Mouse (Mus musculus) hindlimb bud, embryonic 11.5 days (tissue): ENCODE measurements at regions not wholly inside any gene's neighbourhood (a gene's known extent, or its start where the extent isn't known, plus 50 kb on each side); places are given as distances from the start of the nearest gene placed in this dataset.
A peak's percentile ranks its signal among the peaks of the same experiment; 100 is the strongest.

Experiments used
- DNase-seq: peaks from one replicate; pipeline ENCODE4 v3.0.0-alpha.2; 2012; ENCODE audit warnings: low read depth, low spot score; ENCODE audit errors: extremely low spot score

DNA sequence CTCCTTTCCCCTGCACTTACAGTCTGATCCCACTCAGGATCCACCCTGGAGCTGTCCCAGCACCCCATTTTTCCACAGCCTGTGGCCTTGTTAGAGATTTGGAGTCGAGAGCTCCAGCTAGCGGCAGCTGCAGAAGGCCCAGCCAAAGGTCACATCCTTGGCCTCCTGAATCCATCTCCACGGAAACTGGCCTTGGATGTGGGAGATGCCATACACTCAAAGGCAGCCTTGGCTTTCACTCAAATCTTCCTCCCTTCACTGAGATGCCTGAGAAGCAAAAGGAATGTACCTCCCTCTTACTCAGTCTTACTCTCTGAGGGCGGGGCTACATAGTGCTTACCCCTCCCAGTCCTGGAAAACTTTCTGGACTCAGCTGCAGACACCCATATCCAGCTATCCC lies 56.2 kb upstream of the Ky start:
- no peak for DNase-seq

DNA sequence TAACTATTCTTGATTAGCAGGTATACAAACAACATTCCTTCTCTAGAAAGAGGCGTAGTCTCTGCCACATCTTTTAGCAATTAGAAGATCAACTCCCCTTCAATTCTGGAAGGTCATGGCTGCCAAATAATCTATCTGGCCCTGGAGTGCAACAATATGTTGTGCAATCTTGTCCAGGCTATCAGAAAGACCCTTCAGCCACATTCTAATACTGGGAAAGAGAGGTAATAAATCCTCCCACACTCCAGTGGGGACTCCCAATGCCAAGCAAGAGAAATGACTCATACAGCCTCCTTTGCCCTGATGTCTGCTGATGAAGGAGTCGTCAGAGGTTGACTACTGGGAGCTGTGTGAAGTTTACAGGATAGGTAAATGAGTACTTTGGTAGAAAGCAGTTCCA lies 59.5 kb upstream of the Ky start:
- DNase-seq, result no peak

DNA sequence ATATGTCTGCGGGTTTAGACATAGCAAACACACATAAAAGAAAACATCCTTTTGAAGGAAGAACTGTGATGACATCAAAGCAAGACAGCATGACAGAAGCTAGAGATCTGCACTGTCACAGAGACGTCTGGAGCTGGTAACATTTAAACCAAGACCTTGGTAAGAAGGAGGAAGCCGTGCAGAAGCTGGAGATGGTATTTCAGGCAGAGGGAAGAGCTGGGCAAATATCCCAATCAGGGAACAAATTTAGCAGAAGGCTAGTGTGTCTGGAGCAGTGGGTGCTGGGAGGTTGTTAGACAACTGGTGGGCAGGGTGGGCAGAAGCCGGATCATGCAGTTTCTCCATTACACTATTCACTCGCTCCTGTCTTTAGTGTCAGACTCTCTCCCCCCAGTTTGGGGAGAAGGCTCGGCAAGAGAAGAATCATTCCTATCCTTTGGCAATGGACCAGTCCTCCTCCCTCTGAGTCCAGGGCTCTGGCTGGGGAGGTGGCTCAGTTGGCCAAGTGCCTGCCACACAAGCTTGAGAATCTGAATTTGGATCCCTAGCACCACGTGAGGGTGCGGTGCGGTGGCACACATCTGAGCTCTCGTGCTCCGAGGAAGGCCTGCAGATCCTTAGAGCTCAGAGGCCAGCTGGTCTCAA lies 63.2 kb upstream of the Ky start:
- no peak for DNase-seq

DNA sequence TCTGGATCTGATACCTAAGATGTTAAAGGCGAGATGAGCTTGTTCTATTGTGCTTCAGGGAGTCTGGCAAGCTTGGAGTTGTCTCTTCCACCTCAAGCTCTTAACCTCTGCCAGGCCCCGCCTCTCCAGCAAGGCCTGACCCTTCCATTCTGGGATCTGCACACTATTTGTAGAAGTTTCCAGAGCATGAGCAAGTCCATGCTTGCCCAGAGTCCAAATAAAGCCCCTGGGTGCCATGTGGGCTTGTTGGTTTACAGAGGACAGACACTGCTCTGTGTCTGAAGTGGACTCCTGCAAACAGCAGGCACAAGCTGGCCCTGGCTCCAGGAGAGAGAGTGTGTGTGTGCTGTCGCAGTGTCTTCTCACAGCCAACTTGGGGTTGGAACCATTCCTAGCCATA lies 67.9 kb upstream of the Ky start:
- DNase-seq, result no peak

DNA sequence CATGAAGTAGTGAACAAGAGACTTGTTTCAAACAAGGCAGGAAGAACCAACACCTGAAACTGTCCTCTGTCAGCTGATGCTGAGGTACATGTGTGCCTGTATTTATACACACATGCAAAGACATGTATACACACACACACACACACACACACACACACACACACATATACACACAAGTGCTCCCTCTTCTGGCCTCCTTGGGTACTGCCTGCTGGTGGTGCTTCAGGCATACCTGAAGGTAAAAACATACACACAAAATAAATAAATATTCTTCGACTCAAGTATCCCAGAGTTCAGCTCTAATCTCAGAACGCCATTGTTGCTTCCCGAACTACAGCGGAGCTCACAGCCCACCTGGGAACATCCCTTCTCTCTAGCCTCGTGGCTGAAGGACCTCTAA lies 69.2 kb upstream of the Ky start:
- no peak for DNase-seq

DNA sequence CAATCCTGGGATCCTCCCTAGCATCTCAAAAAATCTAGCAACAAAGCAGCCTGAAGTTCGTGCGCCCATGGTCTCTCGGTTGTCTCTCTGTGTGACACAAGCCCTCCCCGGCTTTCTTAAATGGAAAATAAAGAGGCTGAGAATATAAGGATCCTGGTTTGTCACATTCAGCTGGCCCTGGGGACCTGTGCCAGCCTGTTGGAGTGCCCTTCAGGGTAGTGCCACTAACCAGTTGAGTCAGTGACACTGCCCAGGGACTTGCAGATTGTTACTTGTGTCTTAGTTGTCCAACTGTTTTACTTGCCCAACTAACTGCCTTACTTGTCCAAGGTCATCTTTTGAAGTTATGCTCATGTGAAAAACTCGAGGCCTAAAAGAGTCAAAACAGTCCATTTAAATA lies 73.5 kb upstream of the Ephb1 start:
- DNase-seq, result no peak

DNA sequence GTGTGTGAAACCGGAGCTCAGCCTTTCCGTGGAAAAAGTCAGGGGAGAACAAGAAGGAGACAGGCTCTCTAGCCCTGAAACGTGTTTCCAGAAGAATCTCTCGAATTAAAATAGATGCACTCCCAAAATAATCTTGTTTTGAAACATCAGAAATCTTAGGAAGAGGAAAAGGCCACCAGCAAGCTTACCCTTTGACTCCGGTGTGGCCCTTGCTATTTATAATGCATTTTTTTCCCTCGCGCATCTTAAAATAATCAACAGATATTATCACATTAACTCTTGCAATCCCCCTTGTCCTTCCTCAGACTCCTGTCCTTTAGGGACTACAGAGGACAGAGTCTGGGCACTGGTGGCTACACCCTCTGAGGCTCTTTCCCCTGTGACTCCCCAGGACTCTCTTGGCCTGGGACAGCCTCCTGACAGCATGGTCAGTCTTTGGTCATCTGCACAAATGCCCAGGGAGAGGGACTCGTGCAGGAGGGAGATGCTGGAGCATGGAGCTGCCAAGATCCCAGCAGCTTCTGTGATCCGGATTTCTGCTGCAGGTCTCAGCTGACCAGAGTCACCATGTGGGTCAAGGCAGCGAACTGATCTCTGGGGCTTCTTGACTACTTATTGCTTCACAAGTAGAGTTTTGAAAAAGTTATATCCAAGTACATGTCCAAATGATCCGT lies 70.3 kb upstream of the Ephb1 start:
- no peak for DNase-seq

DNA sequence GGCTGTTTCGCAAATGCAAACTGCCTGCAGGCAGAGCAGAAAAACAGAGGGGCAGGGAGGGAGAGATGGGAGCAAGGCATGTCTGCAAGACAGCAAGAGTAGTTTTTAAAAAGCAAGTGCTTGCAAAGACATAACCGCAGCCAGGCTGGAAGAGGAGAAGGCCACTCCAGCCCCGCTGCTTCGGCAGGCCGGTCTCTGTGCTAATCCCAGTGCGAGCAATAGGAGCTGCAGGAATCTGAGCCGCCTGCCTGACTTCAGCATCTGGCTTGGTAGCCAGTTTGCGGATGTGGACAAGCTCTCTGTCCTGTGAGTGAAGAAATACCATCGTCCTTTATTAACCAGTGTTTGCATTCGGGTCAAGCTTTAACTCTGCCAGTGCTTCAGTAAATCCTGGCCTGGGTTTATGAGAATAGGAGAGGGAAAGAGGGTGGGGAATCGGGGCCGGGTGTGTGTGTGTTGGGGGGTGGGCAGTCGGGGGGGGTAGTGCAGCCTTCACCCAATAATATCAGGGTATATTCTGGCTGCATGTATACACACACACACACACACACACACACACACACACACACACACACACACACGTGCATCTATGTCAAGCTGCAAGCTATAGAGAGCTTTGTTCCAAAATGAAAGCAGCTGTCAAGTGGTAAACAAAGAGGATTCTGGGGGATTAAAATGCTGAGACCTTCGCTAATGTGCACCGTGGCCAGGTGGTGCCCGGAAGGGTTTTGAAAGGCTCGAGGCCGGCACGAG lies 69.6 kb upstream of the Ephb1 start:
- DNase-seq, result peak; percentile 49

DNA sequence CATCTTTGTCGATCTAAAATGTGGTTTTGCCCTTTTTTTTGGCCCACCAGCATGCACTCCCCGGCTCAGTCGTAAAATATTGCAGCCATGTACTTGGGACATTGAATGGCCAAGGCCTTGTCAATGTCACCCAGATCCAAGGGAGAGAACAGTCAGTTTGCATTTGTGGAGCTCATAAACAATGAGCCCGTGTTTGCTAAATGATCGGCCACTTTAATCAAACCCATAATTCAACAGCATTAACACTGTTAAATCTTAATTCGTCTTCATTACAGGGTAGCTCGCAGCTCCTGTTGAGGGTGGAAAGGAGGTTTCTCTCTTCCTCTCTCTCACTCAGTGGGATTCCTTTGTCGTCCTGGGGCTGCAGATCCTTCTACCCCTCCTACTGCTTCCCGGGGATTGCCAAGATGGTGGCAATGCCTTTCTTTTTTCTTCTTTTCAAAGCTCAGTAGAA lies 69.0 kb upstream of the Ephb1 start:
- DNase-seq, result peak; percentile 63

DNA sequence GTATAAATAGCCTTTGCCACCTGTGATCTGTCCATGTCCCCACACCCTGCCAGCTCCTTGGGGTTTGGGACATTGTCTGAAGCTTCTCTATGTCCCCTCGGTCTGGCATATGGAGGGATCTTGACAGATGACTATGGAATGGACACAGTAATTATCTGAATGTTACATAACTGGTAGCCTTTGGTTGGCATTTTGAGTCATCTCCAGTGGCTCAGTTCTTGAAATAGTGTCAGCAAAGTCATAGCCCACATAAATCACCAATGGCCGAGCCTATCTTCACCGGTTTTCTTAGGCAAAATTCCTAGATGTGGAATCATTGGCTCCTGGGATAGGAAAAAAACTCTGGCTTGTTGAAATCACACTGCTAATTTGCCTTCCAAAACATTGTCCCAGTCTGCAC lies 67.3 kb upstream of the Ephb1 start:
- no peak for DNase-seq

DNA sequence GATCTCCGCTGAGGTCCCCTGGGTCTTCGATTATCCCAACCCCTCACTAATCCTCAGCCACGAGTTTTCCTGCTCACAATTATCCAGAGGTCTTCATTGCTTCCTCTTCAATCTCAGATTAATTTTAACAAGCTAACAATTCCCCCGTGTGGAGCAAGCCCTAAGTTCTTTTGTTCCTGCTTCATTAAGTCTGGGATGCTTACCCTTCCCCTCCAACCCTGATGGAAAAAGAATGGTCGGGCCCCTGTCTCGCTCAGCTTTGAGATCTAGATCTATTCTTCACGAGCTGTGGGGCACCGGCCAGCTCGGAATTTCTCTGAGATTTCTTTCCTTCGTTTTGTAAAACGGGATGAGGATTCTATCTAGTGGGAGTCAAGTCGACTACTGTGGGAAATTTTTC lies 65.7 kb upstream of the Ephb1 start:
- DNase-seq, result no peak

DNA sequence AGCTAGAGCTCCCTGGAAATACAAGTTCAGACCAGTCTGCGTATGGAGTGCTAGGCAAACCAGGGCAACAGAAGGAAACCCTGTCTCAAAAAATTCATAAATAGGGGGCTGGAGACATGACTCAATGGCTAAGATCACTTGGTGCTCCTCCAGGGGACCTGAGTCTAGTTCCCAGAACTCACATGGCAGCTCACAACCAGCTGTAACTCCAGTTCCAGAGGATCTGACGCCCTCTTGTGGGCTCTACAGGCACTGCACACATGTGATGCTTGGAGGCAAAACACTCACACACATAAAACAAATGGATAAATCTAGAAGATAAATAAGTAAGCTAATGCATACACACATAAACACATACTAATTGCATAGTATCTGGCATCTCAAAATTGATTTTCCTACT lies 59.1 kb upstream of the Ephb1 start:
- no peak for DNase-seq

DNA sequence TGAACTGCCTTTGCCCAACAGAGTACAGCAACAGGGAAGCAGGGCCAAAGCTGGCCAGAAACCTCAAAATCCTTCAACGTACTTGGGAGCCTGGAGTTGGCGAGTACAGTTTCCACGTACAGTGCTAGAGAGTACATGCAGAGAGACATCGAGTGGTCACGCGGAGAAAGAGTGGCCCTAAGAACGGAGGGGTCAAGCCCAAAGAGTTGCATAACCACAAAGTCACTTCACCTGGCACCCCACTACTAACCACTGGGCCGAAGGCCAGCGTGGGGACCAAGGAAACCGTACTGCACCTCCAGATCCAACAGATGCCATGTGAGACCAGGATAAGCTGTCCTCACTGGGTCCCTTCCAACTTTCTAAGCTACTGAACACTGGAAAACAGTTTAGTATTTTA lies 56.2 kb upstream of the Ephb1 start:
- DNase-seq, result no peak

DNA sequence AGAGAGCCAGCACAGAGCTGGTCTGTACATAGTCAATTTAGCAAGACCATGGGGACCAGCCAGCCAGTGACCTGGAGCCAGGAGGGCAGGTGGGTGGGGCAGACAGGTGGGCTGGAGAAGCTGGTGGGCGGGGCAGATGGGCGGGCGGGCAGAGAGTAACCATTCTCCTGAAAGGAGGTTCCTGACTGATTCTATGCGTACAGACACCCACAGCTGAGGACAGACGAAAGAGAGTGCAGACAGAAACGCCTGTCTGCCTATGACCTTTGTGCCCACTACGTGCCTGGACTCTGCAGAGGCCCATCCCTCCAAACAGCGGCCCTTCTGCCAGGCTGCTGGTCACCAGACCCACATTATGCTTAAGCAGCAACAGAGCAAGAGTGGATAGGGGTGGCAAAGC lies 51.5 kb upstream of the Ephb1 start:
- no peak for DNase-seq
